Mouse (Mus musculus) ovary, postnatal 10 days (tissue): ENCODE measurements around the gene A030005K14Rik.

ENCODE experiments used
- DNase-seq: peaks from one replicate; pipeline ENCODE4 v3.0.0; 2022; ENCODE audit warnings: low spot score

A030005K14Rik gene

DNA sequence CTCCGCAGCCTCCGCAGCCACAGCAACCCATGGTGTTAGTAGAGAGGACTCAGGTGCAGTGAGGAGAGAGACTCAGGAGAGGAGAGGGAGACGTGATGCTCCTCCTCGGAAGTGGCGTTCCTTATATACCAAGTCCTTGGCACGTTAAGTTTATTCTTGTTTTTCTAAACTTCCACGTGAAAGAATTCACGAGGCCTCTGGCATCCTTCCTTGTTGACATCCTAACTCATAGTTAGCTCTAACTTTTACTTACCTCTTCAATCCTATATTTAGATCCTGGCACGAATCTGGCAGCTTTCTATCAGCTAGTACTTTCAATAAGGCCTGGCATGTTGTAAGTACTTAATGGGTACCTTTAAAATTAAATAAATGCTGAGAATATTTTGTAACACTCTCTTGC lies at the start of gene A030005K14Rik:
Gene A030005K14Rik, minus strand, starts transcription at position 101 of the 400 bp plus-strand sequence.
- DNase-seq: no peak

- no peak for DNase-seq
Observed at GRCm38 (mm10) chr1:83107410-83107978, 48.3 kb upstream of the A030005K14Rik start.

- DNase-seq: no peak
Observed at GRCm38 (mm10) chr1:83105464-83105863, 46.3 kb upstream of the A030005K14Rik start.

DNA sequence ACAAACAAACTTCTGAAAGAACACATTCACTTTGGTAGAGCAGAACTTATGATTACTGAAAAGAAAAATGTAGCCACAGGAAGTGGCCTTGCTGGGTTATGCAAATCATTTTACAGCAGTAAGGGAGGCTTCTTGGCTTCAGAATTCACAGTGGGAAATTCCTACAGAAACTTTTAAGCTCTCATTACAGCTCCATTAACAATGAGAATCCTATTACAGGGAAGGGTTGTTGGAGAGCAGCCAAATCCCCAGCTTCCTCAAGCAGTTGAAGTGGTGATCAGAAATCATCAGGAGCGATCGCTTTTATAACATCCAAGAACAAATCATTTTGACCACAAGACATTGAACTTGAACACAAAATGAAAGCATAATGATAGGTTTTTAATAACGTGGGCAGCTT lies 42.7 kb upstream of the A030005K14Rik start:
- DNase-seq: no peak

- no peak for DNase-seq
Observed at GRCm38 (mm10) chr1:83099580-83100137, 40.5 kb upstream of the A030005K14Rik start.

GRCm38 (mm10) chr1:83099160-83099559 lies 40.0 kb upstream of the A030005K14Rik start:
- no peak for DNase-seq

- DNase-seq: no peak
Observed at GRCm38 (mm10) chr1:83096935-83097334, 37.8 kb upstream of the A030005K14Rik start.

DNA sequence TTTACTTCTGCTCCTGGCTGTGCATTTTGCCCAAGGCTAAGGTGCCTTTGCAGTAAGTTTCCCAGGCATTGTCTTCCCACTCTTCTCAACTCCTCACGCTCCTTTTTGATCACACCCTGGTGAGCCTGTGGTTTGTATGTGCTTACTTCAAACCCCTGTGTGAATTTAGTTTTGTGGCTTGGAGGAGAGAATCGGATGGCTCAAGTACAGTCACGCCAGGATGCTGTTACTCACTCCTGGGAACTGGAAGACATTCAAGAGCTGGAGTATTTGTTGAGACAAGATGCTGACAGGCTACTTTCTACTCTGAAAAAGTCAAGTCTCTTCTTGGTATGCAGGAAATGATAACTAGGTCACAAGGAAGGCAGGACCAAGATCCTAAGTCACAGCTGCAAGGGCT lies 32.1 kb upstream of the A030005K14Rik start:
- DNase-seq: no peak

- no peak for DNase-seq
Observed at GRCm38 (mm10) chr1:83084790-83085189, 25.6 kb upstream of the A030005K14Rik start.

DNA sequence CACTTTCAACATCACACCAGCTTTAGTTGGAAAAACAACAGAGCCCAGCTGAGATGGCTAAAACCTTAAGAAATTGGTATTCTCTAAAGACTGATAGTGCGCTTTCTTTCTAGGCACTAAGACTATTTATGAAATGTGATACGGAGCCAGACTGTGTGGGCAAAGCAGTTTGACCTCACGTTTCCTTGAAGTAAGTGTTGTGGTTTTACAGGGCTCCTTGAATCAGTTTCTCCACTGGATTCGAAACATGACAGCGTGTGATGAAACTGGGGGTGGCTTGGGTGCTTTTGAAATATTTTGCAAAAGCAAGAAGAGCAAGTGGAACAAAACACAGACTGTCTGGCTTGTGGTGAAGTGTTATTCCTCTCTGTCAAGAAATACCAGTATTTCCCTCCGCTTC lies 17.8 kb upstream of the A030005K14Rik start:
- no peak for DNase-seq

DNA sequence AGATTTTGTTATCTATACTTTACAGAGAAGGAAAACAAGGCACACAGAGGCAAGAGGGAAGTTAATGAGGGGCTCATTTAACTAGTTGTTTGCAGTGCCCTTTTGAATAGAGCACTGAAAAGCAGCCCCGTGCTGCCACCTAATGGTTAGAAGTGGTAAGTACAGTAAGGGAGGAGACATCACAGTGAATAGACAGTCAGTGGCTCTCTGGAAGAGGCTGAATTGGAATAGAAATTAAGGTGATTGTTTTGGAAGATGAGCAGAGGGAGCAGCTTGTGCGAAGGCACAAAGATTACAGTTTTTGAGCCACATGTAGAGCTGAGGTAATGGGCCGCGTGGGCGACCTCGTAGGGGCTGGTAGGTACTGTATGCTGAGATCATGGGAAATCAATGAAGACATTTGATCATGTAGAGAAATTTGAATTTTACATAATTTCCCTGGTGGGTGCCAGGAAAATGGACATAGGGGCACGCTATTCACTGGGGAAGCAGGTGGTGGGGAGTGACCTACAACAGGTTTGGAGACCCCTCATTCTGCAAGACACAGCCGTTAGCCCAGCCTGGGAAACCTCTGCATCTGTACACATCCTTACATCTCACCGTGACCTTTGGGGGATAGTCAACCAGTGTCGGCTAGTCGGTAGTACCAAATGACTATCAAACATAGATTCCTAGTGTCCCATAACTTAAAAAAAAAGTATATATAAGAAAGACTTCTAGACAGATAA lies 17.2 kb upstream of the A030005K14Rik start:
- DNase-seq: no peak

DNA sequence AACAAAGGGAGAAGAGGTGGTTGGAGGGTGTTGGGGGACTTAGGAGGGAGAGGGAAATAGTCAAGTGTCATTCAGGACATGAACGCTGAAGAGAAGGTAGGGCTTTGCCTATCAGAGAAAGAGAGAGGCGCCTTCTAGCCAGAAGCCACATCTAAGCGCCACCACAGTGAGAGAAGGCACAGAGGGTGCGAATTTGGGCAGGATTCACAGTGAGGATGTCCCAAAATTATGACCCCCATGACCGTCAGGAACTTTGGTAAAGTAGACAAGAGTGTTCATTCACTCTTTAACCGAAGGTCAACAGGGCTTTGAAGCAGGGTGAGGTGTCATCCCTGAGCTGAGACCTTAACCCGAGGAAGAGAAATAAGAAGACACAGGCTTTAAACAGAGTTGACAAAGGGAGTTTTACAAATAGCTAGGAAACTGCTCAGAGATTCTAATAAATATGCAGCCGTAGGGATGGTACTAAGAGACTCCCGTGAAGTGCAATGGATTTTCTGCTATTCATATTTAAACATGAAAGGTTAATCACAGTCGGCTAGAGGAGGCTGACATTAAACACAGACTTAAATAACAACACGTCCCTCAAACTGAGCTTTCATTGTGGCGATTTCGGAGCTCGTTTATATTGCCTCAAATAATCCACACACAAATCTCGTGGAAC lies 16.5 kb upstream of the A030005K14Rik start:
- no peak for DNase-seq

DNA sequence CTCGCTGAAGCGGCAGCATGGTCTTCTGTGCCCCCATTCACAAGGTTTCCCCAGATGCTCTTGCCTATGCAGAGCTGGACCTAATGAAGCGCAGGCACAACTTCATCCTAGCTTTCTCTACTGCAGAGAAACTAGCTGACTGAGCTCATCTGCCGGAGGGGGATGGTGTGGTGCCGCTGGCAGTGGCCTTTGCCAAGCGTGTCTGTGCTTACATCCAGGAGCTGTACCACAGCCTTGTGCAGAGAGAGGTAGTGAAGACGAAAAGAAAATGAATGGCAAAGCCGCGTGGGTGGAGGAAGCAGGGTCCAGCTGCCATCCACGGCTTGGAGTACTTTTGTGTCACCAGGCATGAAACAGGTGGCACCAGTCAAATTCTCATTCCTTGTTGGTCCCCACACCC lies 8.0 kb upstream of the A030005K14Rik start:
- DNase-seq: no peak

DNA sequence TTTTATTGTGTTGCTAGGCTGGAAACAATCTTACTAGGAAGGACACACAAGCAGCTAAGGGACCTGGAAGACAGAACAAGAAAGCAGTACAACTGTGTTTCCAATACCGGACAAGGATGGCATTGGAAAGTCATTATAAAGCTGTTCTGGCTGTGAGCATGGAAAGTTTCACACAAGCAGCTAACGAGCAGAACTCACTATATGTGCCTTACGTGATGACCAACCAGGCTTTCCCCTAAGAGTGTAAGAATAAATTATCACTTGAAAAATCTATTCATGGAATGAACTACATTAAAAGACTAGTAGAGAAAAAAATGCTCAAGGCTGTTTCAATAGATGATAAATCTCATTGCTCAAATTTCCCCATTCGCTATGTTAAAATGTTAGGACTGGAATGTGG lies 7.4 kb upstream of the A030005K14Rik start:
- no peak for DNase-seq

DNA sequence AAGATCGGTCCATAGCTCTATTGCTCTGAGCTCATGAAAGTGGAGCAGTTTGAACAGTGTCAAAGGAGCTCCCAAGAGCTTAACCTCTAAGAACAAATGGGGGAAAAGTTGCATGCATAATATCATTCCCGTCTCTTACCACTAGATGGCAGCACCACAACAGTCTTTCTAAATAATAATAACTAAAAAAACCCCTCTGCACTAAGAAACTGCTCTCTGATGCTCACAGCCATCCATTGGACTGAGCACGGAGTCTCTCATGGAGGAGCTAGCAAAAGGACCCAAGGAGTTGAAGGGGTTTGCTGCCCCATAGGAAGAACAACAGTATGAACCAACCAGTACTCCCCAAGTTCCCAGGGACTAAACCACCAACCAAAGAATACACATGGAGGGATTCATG lies 5.7 kb upstream of the A030005K14Rik start:
- no peak for DNase-seq

- DNase-seq: no peak
Observed at GRCm38 (mm10) chr1:83060643-83061042, 1.5 kb upstream of the A030005K14Rik start, which contains the start of gene Krtap28-13. Gene Krtap28-13, plus strand, starts transcription at chr1:83060930.

DNA sequence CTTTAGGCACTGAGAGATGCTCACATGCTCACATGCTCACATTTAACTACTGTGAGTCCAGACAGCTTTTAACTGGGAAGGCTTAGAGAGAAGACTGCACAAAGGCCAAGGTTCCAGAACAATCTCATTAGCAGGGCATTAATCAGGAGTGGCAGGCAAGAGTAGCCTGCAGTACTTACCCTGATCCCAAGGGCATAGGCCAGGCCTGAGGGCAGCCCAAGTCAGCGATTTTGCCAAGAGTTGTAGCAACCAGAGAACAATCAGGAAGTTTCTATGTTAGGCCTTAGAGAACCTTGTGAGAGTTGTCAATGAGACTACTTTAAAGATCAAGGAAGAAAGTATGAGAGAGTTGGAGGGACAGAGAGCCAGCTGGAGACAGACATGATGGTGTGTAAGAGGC lies 697 bp downstream of the A030005K14Rik start:
- DNase-seq: no peak

DNA sequence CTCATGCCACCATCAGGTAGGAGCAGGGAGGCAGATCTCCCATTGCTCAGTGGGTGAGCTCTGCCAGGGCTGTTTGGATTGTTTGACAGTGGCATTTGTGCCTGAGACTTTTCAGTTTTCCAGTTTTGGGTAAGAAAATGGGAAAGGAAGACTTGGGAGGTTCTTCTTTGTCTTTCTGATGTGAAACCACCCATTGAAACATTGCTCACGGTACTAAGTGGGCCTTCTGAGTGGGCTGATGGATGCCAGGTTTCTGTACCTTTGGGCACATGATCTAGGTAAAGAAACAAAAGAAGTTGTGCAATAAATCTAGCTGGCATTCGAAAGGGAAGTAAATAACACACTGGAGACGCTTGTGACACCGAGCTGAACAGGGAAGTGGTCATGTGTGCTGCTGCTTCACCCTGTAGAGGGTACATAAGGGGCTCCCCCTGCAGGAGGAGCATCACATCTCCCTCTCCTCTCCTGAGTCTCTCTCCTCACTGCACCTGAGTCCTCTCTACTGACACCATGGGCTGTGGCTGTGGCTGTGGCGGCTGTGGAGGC lies 14.2 kb downstream of the A030005K14Rik start, which contains the start of gene Gm47969:
Gene Gm47969, plus strand, starts transcription at position 51 of the 546 bp plus-strand sequence.
- no peak for DNase-seq

- no peak for DNase-seq
Observed at GRCm38 (mm10) chr1:83042380-83042779, 16.8 kb downstream of the A030005K14Rik start, which contains the start of gene Krtap28-10. Gene Krtap28-10, minus strand, starts transcription at chr1:83042480.

GRCm38 (mm10) chr1:83039080-83039479 lies 20.1 kb downstream of the A030005K14Rik start:
- no peak for DNase-seq

GRCm38 (mm10) chr1:83038109-83038672 lies 21.0 kb downstream of the A030005K14Rik start, which contains the start of gene Slc19a3:
Gene Slc19a3, minus strand, starts transcription at chr1:83038448.
- peak; percentile 13 for DNase-seq
